Mouse (Mus musculus): ENCODE data around the gene B4galt5.
A peak's percentile ranks its signal among the peaks of the same experiment; 100 is the strongest.

Gene B4galt5

DNA sequence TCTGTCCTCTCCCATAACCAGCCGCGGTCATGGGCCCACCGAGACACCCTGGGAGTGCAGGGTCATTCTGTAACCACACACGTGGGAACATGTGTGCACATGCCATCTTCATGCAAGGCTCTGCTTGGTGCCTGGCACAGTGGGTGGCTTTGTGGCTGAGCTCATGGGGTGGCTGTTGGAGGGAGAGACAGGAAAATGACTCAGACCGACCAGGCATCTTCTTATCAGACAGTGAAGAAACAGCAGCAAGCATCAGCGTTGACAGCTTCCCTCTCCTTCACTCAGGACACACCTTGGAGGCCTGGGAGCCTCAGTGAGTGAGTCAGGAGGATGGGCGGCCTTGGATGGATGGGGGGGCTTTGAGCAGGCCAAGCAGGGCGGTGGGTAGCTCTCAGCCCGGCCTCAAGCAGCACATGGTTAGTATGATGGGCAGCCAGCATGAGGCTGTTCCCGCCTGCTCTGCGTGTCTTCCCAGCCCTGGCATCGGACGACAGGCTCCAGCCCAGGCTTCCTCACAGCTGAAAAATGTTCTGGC, 75.7 kb downstream of the B4galt5 start:
- no peak for DNase-seq

DNA sequence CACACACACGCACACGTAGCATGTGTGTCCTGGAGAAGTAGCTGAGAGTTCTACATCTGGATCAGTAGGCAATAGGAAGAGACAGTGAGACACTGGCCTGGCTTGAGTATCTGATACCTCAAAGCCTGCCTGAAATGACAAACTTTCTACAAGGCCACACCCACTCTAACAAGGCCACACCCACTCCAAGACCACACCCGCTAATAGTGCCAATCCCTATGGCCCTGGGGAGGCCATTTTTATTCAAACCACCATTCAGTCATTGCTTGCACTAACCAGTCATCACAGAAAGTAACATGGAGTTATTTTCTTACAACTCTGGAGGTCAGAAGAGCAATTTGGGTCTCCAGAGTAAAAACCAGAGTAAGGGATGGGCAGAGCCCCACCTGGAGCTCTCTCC, 76.3 kb downstream of the B4galt5 start:
- DNase-seq = no peak

DNA sequence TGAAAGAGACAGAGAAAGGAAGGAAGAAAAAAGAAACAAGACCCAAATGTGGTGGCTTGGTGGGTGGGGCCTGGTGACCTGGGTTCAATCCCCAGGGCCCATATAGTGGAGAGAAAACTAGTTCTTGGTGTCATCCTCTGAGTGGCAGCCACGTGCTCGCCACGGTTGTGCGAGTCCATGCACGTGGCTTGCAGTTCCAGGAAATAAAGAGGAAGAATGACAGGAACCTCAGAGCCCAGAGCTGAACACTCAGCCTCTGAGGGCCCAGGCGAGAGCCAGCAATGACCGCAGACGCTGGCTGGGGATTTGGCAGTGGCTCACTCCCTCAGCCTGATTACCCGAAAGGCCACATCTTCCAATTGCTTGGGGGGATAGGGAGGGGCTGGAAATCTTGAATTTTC, 77.9 kb downstream of the B4galt5 start:
- no peak for DNase-seq

DNA sequence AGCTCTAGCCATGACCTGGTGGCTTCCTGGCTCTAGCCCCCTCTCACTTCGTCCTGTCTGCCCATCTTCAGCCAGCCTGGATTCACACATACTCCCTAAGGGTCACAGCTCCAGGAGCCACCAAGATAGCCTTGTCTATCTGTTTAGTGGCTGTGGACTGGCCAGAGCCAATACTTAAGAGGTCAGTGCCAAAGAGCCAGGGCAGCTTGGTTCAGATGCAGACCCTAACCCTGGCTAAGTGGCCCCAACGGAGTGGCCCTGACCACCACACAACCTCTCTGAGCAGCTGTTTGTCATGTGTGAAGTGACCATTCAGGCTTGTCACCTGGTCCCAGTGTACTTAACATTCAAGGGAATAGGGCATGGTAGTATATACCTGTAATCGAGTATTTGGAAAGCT, 78.5 kb downstream of the B4galt5 start:
- DNase-seq = no peak

DNA sequence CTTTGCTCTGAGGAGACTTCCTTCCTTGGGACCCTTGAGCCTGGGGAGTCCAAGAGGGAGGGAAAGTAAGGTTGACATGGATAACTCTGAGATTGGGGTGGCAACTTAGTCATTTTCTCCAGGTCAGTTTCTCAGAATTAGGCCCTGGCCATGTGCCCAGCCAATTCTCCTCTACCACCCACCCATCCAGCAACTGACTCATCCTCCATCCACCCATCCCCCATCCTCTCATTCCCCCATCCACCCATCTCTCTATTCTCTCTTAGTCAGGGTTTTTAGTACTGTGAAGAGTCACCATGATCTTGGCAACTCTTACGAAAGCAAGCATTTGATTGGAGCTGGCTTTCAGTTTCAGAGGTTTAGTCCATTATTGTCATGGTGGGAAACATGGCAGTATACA, 80.3 kb downstream of the B4galt5 start:
- DNase-seq = no peak

DNA sequence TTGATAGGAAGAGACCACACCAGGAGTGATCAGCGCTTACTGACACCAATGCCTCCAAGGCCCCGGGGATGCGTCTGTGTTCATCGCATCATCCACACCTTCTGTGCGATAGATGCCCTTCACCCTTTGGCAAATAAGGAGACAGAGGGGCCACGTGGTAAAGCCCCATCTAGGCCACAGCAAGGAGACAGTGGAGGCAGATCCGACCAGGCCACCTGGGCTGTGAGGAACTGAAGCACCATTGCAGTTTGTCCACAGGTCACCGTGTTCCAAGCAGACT, 80.6 kb downstream of the B4galt5 start:
- no peak for DNase-seq

DNA sequence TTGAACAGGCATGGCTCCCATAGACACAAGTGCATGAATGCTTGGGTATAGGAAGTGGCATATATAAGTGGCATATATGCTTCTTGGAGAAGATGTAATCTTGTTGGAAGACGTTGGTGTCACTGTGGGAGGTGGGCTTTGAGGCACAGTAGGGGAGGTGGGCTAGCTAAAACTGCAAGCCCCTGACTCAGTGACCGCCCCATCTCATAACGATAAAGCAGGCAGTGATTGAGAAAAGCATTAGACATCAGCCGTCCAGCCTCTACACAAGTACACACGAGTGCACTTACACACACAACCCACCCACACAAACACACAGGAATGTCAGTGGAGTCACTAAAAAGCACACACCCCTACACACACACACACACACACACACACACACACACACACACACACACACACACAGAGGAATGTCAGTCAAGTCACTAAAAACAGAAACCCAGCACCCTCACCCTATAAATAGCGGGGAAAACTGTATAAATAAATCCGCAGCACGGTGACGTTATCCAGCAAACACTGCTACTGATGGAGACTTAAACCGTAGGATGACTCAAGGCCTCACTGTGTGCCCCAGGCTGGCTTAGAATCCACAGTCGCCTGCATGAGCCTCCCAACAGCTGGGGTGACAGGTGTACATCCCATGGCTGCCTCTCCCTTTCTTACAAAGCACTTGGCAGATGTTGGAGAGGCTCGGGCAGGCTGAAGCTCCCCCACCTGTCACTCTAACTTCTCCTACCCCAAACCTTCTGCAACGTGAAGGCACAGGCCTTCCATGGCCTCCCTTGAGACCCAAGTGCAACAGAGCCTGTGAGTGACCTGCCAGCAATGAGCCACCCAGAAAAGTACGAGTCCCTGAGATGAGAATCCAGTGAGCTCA, 81.2 kb downstream of the B4galt5 start:
- DNase-seq = no peak

DNA sequence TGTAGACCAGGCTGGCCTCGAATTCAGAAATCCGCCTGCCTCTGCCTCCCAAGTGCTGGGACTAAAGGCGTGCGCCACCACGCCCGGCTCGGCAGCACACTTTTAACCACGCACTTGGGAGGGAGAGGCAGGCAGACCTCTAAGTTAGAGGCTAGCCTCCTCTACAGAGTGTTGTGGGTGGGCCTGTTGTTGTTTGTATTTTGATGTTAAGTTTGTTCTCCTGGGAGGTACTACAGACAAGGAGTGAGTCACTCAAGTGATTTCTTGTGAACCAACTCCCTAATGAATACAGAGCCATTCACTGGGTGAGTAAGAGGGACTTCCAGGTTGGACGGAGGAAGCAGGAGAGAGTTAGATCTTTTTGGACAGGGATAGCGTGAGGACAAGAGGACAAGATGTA, 82.8 kb downstream of the B4galt5 start:
- DNase-seq = no peak

DNA sequence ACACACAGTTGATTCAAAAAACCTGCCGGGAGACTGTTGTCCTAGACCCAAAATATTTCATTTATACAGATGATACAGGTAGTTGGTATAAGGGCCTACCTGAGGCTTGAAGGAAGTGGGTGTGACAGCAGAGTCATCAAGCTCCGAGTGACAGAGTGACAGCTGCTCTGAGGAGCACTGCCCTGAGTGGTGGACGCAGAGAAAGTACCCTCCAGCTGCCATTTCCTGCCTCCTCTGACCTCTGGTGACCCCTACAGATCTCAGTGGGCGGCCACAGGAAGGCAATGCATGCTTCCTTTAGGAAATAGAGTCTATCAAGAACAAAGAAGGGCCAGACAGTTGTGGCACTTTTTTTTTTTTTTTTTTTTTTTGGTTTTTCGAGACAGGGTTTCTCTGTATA, 83.2 kb downstream of the B4galt5 start:
- DNase-seq = no peak

DNA sequence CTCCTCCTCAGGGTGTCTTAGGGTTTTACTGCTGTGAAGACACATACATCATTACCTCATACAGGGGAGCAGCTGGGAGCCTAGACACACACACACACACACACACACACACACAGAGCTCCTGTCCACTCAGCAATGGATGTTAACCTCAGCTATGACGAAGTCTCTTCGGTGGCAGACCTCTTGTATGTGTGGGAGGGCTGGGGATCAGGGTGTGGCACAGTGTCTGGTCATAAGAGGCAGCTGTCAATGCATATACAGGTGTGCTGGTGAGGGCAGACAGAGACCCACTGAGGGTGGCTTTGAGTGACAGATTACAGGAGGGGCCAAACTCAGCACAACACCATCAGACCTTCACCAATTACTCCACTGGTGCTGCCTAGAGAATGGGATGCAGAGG, 84.0 kb downstream of the B4galt5 start:
- no peak for DNase-seq

DNA sequence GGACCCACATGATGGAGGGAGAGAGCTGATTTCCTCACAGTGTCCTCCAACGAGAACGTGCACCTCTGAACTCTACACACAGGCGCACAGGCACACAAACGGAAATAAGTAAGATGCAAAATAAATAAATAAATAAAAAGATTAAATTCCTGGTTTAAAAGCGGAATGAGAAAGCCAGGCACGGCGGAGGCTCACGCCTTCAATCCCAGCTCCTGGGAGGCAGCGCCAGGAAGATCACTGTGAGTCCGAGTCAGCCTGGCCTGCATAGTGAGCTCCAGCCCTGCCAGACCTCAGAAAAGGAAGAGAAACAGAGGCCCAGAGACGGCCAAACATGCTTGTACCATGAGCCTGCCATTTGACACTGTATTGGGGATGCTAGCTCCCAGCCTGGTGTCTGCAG, 85.1 kb downstream of the B4galt5 start:
- DNase-seq = no peak

DNA sequence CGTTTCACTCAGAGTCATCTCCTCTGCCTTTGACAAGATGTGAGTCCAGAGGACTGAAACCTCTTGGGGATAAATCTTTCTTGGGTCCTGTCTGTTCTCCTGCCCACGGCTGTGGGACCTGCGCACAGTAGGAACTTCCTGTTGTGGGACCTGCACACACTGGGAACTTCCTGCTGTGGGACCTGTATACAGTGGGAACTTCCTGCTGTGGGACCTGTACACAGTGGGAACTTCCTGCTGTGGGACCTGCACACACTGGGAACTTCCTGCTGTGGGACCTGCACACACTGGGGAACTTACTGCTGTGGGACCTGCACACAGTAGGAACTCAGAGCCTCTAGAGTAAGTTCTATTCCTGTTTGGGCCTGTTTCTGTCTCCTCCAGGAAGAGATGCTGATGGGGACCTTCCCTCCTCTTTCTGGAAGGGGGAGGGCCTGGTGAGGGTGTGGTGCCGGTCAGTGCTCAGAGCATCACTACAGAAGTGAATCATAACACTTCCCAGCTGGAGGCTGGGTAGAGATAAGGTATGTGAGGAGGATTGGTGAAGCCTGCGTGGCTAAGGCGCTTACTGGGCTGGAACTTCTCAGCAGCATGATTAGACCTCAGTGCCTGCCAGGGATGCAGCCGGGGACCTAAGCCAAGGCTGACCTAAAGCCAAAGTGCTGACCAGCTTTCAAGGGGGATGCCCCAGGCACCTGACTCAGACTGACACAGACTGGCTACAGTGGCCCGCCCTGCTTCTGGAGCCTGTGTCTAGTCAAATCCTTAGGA, 85.8 kb downstream of the B4galt5 start:
- DNase-seq = no peak

DNA sequence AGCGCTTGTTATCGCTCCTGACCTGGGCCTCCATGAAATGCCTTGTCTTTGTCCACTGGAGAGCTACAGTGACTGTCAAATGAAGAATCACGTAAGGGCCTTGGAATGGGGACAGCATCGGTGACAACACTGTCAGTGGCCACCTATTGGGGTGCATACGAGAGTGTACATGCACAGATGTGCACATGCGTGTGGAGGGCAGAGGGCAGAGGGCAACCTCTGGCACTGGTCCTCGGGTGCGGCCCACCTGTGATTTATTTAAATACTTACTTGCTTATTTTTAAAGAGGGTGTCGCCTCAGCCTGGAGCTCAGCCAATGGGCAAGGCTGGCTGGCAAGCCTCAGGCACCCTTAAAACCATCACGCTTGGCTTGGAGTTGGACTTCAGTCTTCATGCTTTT, 86.5 kb downstream of the B4galt5 start:
- no peak for DNase-seq

DNA sequence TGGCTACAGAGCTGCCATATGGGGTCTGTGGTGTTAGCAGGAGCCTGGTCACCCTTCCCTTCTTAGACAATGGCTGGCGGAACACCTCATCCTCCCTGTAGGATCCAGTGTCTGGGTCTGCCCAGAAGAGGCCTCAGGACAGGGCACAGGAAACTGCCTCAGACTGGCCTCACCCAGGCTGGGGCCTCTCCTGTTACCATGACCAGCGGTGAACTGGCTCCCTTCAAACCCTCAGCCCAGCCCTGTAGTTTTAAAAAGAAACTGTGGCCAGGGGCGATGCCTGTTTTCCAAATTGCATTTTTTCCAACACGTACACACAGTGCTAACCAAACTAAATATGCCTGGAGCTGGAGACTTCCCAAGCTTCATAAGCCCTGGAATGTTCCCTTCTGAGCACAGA, 87.9 kb downstream of the B4galt5 start:
- no peak for DNase-seq

DNA sequence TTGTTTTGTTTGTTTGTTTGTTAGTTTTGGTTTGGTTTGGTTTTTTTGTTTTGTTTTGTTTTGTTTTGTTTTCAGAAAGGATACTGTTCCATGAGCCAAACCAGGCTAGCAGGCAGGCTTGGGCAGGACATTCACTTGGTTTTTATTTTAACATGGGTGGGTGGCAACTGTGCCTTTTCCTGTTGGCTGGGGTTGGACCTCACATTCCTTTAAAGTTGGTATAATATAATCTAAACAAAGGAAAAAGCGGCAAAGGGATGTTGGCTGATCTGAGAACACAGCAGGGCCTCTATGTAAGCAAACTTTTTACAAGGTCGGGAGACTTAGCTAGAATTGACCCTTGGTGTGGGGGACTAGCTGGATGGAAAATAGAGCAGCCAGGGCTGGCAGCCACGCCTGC, 91.2 kb downstream of the B4galt5 start:
- DNase-seq = no peak

DNA sequence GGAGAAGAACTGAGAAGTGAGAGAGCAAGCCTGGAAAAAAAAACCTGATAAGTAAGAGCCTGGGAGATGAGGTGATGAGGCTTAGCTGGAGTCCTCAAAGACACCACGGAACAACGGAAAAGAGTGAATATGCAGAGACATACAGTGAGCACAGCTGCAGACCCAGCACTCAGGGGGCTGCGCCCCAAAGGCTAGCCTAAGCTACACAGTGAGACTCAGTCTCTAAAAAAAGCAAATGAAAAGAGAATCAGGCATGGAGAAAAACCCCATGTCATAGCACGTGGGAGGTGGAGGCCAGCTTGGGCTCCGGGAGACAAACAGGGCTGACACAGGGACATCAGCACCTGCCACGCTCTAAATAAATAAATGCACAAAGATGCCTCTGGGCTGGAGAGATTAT, 94.2 kb downstream of the B4galt5 start:
- no peak for DNase-seq

DNA sequence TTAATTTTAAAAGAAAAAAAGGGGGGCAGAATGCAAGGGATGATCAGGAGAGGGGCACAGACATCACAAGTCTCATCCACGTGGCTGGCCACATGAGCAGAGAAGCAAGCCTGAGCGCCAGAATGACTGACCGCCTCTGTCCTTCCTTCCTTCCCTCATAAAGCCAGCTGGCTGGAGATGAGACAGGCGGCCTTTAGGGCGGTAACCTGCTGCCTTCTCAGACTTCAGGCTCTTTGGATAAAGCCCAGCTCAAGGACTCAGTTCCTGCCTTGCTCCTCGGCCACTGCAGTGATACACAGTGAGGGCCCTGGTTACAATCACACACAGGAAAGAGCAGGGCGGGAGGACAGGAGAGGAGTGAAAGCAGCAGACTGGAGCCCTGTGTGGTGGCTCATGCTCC, 94.8 kb downstream of the B4galt5 start:
- no peak for DNase-seq

DNA sequence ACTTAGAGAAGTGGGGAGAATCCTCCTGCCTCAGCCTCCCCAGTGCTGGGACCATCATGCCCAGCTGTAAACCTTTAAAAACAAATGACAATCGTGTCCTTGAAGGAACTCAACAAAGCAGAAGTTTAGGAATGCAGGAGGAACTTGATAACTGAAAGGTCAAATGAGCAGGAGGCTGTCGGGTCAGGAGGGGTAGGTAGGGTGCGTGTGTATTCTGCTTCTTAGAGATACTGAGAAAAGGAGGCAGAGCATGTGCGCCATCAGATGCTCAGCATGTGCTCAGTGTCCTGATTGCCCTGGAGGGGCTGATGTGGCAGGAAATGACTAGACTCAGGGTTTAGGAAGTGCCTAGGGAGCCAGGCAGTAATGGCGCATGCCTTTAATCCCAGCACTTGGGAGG, 95.5 kb downstream of the B4galt5 start:
- DNase-seq = no peak

DNA sequence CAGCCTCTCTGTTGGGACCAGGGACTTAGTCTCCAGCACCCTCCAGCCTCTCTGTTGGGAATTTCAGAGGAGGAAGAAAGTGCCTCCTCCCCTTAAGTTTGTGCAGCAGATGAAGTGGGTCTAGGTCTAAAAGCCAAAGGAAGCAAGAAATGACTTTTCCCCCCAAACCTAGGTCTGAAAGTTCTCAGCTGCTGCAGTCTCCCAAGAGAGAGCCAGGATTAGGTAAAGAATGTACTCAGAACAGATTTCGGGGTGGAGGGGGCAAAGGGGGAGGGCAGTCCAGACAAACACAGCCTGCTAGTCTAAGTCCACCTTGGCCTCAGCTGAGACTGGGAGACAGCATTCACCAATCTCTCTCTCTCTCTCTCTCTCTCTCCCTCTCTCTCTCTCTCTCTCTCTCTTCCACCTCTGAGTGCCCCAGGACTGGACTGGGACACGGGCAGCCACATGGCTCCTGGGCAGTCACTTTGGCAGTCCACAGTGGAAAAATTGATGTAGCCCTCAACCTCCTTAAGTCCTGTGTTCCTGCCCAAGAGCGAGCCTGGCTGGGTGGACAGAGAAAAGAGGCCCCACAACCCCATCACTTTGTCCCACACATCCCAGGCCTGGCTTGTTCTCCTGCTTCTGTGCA, 96.8 kb downstream of the B4galt5 start:
- DNase-seq = peak; percentile 22

DNA sequence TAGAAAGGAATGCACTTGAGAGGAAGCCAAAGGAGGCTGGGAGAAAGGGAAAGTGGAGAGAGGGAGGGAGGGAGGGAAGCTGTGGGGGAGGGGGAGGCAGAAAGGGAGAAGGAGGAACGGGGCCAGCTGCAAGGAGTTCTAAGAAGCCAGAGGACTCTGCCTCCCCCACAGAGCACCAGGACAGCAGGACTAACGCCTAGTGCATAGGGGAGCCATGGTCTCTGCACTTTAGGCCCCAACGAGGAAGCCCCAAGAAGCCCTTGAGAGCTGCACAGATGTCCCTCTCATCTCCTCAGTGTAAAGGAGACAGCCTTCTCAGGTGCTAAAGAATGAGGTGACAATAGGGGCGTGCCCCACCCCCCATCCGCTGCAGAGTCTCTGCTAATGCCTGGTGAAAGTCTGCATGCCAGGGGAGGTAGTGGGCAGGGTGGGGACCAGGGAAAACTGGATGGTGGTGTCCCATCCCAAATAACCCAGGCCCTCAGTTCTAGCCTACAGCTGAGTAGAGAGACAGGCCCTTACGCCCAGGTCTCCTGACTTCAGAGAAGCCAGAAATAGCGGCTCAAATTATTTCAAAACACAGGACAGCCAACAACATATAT, 98.1 kb downstream of the B4galt5 start:
- DNase-seq = peak; percentile 25

DNA sequence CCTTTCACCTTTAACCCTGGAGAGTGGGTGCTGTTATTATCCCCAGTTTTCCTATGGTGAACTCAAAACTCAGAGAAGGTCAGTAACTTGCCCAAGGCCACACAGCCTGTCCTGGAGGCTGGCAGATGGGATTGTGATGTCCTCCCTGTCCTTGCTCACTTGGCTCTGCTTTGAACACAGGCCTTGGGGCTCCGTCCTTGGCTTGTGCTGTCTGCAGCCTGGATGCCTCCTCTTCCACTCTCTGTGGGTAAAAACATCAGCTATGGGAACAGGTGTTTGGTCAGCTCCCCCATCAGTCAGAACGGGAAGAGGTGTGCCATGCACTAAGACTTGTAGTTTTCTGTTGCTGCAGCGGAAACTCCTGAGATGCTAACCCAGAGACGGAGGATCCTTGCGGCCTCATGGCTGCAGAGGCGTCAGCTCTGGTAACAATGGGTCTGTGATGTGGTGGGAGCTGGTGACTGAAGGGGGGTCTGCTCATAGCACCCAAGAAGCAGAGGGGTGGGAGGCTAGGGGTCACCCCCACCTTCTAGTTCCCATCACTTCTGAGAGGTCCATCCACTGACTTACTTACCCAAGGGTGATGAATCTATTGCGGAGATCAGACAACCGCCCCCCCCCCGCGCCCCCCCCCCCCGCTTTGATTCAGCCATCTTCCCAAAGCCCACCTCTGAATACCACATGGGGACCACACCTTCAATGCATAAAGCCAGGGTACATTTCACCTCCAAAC, 98.8 kb downstream of the B4galt5 start:
- DNase-seq = no peak

DNA sequence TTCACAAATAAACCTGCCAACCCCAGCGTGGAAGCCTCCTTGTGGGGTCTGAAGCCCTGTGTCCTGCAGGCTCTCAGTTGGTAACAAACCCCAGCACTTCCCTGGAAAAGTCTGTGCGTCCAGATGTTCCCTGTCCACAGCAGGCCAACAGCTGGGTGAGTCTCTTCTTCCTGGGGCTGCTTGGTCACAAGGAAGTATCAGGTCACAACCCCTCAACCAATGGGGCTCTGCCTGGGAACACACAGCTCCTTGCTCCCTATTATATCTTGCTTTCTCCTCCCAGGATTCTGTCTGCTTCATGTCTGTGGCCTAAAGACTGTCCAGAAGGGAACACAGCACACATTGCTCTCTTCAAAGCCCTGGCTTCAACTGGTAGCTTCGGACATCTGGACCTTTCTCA, 99.4 kb downstream of the B4galt5 start:
- no peak for DNase-seq
